Mouse (Mus musculus): ENCODE measurements around the gene Zfp473.

DNA sequence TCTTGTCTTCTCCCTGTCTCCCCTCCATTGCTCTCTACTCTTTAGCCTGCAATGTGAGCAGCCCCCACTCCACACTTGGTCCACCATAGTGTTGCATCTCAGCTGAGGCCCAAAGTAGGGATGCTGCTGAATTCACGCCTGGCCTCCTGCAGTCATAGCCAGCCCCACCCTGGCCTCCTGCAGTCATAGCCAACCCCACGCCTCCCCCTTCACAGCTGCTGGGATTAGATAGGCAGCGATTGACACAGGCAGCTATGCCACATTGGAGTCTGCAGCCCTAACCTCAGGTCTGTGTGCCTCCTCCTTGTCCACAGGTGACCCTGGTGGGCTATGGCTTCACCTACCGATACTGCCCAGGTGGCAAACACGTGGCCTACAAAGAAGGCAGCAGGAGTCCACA lies 17.3 kb upstream of the Zfp473 start:
- TF ChIP-seq CTCF (IDR thresholded peaks at IDR 0.05; ENCODE audit: control insufficient read depth, insufficient read depth, insufficient replicate concordance, low read depth, low read length) (no peak), POLR2A (IDR thresholded peaks at IDR 0.05; ENCODE audit: control insufficient read depth, low read depth, low read length) (no peak)
